Mouse (Mus musculus) ES-E14 (cell line): ENCODE data around the gene Prx. TPM values are rescaled to one million over a fixed set of nuclear protein-coding genes. Genes with fewer than 3 reads are reported as not detected.

Experiments
- DNase-seq: peaks from one replicate; pipeline ENCODE4 v3.0.0-alpha.2; 2013; ENCODE audit warnings: low read depth, low spot score
- H3K27ac ChIP-seq: 2 replicates; pipeline ENCODE4 v1.5.1; 2012; ENCODE audit warnings: low read depth, mild to moderate bottlenecking, low read length, moderate library complexity, mixed read lengths; ENCODE audit not compliant: poor library complexity, insufficient read depth, severe bottlenecking
- H3K36me3 ChIP-seq: 2 replicates; pipeline ENCODE4 v1.6.1; 2012; ENCODE audit warnings: mild to moderate bottlenecking, low read length, moderate library complexity, mixed read lengths; ENCODE audit not compliant: control insufficient read depth, poor library complexity, insufficient read depth, severe bottlenecking
- H3K4me1 ChIP-seq, 2 experiments: fragments of 150-350 bp in 1 of 2; sonication (generic) in 1 of 2; 2 replicates each; pipeline ENCODE4 v1.6.1; 2012; ENCODE audit warnings: low read length in 2 of 2, mild to moderate bottlenecking in 1 of 2, mixed read lengths in 1 of 2; ENCODE audit not compliant: control insufficient read depth in 2 of 2, insufficient read depth in 2 of 2, poor library complexity in 1 of 2
- H3K4me3 ChIP-seq, 2 experiments: fragments of 150-350 bp in 1 of 2; sonication (generic) in 1 of 2; 2 replicates each; pipeline ENCODE4 v1.5.1; 2012; ENCODE audit warnings: low read length in 2 of 2, low read depth in 1 of 2, mild to moderate bottlenecking in 1 of 2, mixed read lengths in 1 of 2; ENCODE audit not compliant: insufficient read depth in 1 of 2, poor library complexity in 1 of 2, severe bottlenecking in 1 of 2
- H3K9ac ChIP-seq: 2 replicates; pipeline ENCODE4 v1.6.1; 2012; ENCODE audit warnings: low read depth, mild to moderate bottlenecking, low read length, mixed read lengths; ENCODE audit not compliant: poor library complexity, insufficient read depth, severe bottlenecking
- H3K9me3 ChIP-seq: fragments of 150-350 bp; sonication (generic); 2 replicates; pipeline ENCODE4 v1.6.1; 2012; ENCODE audit warnings: low read depth, mild to moderate bottlenecking, low read length; ENCODE audit not compliant: control insufficient read depth, insufficient read depth
- CHD2 ChIP-seq: IDR thresholded peaks from 2 replicates; pipeline ENCODE4 v1.6.1; 2014; ENCODE audit warnings: mild to moderate bottlenecking, low read depth, low read length, inconsistent platforms
- HCFC1 ChIP-seq: IDR thresholded peaks from 2 replicates; pipeline ENCODE4 v1.6.1; 2012; ENCODE audit warnings: low read length, inconsistent platforms, borderline replicate concordance; ENCODE audit not compliant: insufficient read depth
- MAFK ChIP-seq: IDR thresholded peaks from 2 replicates; pipeline ENCODE4 v1.6.1; 2014; ENCODE audit warnings: mild to moderate bottlenecking, low read depth, low read length, inconsistent platforms; ENCODE audit not compliant: insufficient read depth
- ZC3H11A ChIP-seq: IDR thresholded peaks from 2 replicates; pipeline ENCODE4 v1.6.1; 2012; ENCODE audit warnings: low read depth, mild to moderate bottlenecking, inconsistent platforms, low read length, borderline replicate concordance
- ZNF384 ChIP-seq: IDR thresholded peaks from 2 replicates; pipeline ENCODE4 v1.6.1; 2012; ENCODE audit warnings: low read depth, low read length, inconsistent platforms
- in situ Hi-C, 2 experiments: fragments of 600-800 bp; cut with MboI; formaldehyde crosslinking; loops; one replicate each; pipeline ENCODE4 v1.15.1; 2025; ENCODE audit warnings: low sequenced_read_pairs in 2 of 2, inconsistent platforms in 1 of 2; ENCODE audit not compliant: unreplicated experiment in 2 of 2
- total RNA-seq: library from RNA; depleted of rRNA; stranded (reverse); fragments of 300-350 nt; gene quantifications from 2 replicates; pipeline ENCODE4 v1.2.3, GENCODE M21; 2012

Prx gene
- total RNA-seq, 1 experiment = 10.0 TPM

- no peak for DNase-seq
Observed at GRCm38 (mm10) chr7:27530937-27531336, 31.8 kb downstream of the Prx start.

GRCm38 (mm10) chr7:27531707-27532106 is 32.6 kb downstream of the Prx start:
- H3K9me3 ChIP-seq = no peaks in the 10 kb centered on the region
- H3K4me1 ChIP-seq = peaks cover 0 to 7% of the 10 kb centered on the region in 2 experiments; a peak in 1 of 4 replicates
- in situ Hi-C loops = no loop called here
- H3K9ac ChIP-seq = no peak overlapping the region
- no peak for DNase-seq
- no peak overlapping the region for H3K4me3 ChIP-seq
- no peak for TF ChIP-seq ZNF384
- no peak for TF ChIP-seq CHD2
- no peak for TF ChIP-seq ZC3H11A
- no peak for TF ChIP-seq HCFC1
- no peak for TF ChIP-seq MAFK
- no peak overlapping the region for H3K27ac ChIP-seq
- H3K36me3 ChIP-seq = peaks cover 30% of the 10 kb centered on the region; the same call in 1 of the 2 replicates

More at GRCm38 (mm10) chr7:27530937-27531336, 31.8 kb downstream of the Prx start:
- Histone ChIP-seq H3K9ac (no peak overlapping the region), H3K27ac (no peak overlapping the region), H3K9me3 (no peaks in the 10 kb centered on the region), H3K4me3 (no peak overlapping the region), H3K4me1 (peaks cover 0 to 9% of the 10 kb centered on the region in 2 experiments; a peak in 1 of 4 replicates), H3K36me3 (peaks cover 24% of the 10 kb centered on the region; the same call in 1 of the 2 replicates)
- in situ Hi-C loops = no loop called here
- no peak for TF ChIP-seq MAFK
- TF ChIP-seq ZC3H11A = no peak
- TF ChIP-seq HCFC1 = no peak
- TF ChIP-seq ZNF384 = no peak

- in situ Hi-C loops = no loop called here
- Histone ChIP-seq H3K36me3 (peaks cover 35% of the 10 kb centered on the region; the same call in 1 of the 2 replicates), H3K4me3 (no peak overlapping the region), H3K27ac (no peak overlapping the region), H3K9me3 (no peaks in the 10 kb centered on the region), H3K9ac (no peak overlapping the region), H3K4me1 (peaks cover 0 to 8% of the 10 kb centered on the region in 2 experiments; a peak in 2 of 4 replicates)
- no peak for TF ChIP-seq ZC3H11A
- TF ChIP-seq MAFK = no peak
- no peak for DNase-seq
Observed at GRCm38 (mm10) chr7:27532480-27533050, 33.4 kb downstream of the Prx start.

GRCm38 (mm10) chr7:27535386-27535785 is 36.3 kb downstream of the Prx start:
- Histone ChIP-seq H3K9ac (no peak overlapping the region), H3K27ac (no peak overlapping the region), H3K9me3 (no peaks in the 10 kb centered on the region), H3K4me1 (peaks cover 0 to 10% of the 10 kb centered on the region in 2 experiments; a peak in 2 of 4 replicates), H3K4me3 (no peak overlapping the region), H3K36me3 (peaks cover 46% of the 10 kb centered on the region; the same call in 1 of the 2 replicates)
- in situ Hi-C loops = no loop called here
- TF ChIP-seq ZNF384 (no peak), MAFK (no peak)
- no peak for DNase-seq

GRCm38 (mm10) chr7:27536618-27537017 is 37.5 kb downstream of the Prx start:
- Histone ChIP-seq H3K4me3 (no peak overlapping the region), H3K27ac (no peak overlapping the region), H3K9me3 (no peaks in the 10 kb centered on the region), H3K9ac (no peak overlapping the region), H3K4me1 (peaks cover 0 to 12% of the 10 kb centered on the region in 2 experiments; a peak in 2 of 4 replicates), H3K36me3 (peaks cover 51% of the 10 kb centered on the region; the same call in 1 of the 2 replicates)
- TF ChIP-seq CHD2 (no peak), ZNF384 (no peak), HCFC1 (no peak), ZC3H11A (no peak), MAFK (no peak)
- in situ Hi-C loops = no loop called here
- DNase-seq = no peak
